Mouse (Mus musculus) MEL (cell line): ENCODE data around the gene Gatad1. TPM values are rescaled to one million over a fixed set of nuclear protein-coding genes. Genes with fewer than 3 reads are reported as not detected.

Source experiments
- DNase-seq: peaks from one replicate; pipeline ENCODE4 v3.0.0; 2011; ENCODE audit warnings: low read depth, low spot score
- H3K27ac ChIP-seq: 2 replicates; pipeline ENCODE4 v1.5.1; 2012; ENCODE audit warnings: low read depth, mild to moderate bottlenecking, control low read depth, low read length, moderate library complexity; ENCODE audit not compliant: control insufficient read depth
- H3K27me3 ChIP-seq, 2 experiments: fragments of 150-350 bp in 1 of 2; sonication (generic) in 1 of 2; 2 replicates each; pipeline ENCODE4 v1.6.1; 2012; ENCODE audit warnings: low read length in 2 of 2, mild to moderate bottlenecking in 2 of 2, improper control_type of control experiment in 1 of 2, moderate library complexity in 1 of 2; ENCODE audit not compliant: insufficient read depth in 2 of 2, control insufficient read depth in 1 of 2
- H3K36me3 ChIP-seq, 2 experiments: 2 replicates each; pipeline ENCODE4 v1.6.1; 2012 to 2014; ENCODE audit warnings: low read length in 2 of 2, improper control_type of control experiment in 1 of 2, inconsistent platforms in 1 of 2, mild to moderate bottlenecking in 1 of 2; ENCODE audit not compliant: insufficient read depth in 2 of 2, control insufficient read depth in 1 of 2
- H3K4me1 ChIP-seq, 2 experiments: fragments of 150-350 bp in 1 of 2; sonication (generic) in 1 of 2; 2 replicates each; pipeline ENCODE4 v1.6.1; 2012; ENCODE audit warnings: low read length in 2 of 2, improper control_type of control experiment in 1 of 2, mild to moderate bottlenecking in 1 of 2; ENCODE audit not compliant: insufficient read depth in 2 of 2, control insufficient read depth in 1 of 2
- H3K4me3 ChIP-seq, 2 experiments: fragments of 150-350 bp in 1 of 2; sonication (generic) in 1 of 2; 2 replicates each; pipeline ENCODE4 v1.5.1; 2012; ENCODE audit warnings: low read depth in 2 of 2, low read length in 2 of 2, mild to moderate bottlenecking in 2 of 2, moderate library complexity in 2 of 2, control low read depth in 1 of 2, improper control_type of control experiment in 1 of 2; ENCODE audit not compliant: control insufficient read depth in 1 of 2, insufficient read depth in 1 of 2
- H3K79me2 ChIP-seq: 2 replicates; pipeline ENCODE4 v1.6.1; 2012; ENCODE audit warnings: mild to moderate bottlenecking, low read length, moderate library complexity; ENCODE audit not compliant: control insufficient read depth, poor library complexity, insufficient read depth
- H3K9ac ChIP-seq: 2 replicates; pipeline ENCODE4 v1.6.1; 2012; ENCODE audit warnings: low read depth, mild to moderate bottlenecking, control low read depth, low read length, moderate library complexity; ENCODE audit not compliant: control insufficient read depth, poor library complexity, severe bottlenecking
- H3K9me3 ChIP-seq: fragments of 150-350 bp; sonication (generic); replicated peaks from 2 replicates; pipeline ENCODE4 v1.6.1; 2012; ENCODE audit warnings: mild to moderate bottlenecking, low read length, improper control_type of control experiment, moderate library complexity; ENCODE audit not compliant: insufficient read depth
- BHLHE40 ChIP-seq: IDR thresholded peaks from 2 replicates; pipeline ENCODE4 v1.6.1; 2012; ENCODE audit warnings: low read depth, mild to moderate bottlenecking, inconsistent platforms, low read length, improper control_type of control experiment, borderline replicate concordance
- CTCF ChIP-seq, 3 experiments: IDR thresholded peaks in 2 of 3; conservative IDR thresholded peaks in 1 of 3; 2 replicates each; pipeline ENCODE4 v1.5.1; 2011 to 2012; ENCODE audit warnings: low read length in 3 of 3, low read depth in 2 of 3, mild to moderate bottlenecking in 2 of 3, improper control_type of control experiment in 1 of 3, inconsistent platforms in 1 of 3, mixed read lengths in 1 of 3, moderate library complexity in 1 of 3; ENCODE audit not compliant: control insufficient read depth in 1 of 3, insufficient read depth in 1 of 3, poor library complexity in 1 of 3, severe bottlenecking in 1 of 3
- E2F4 ChIP-seq: IDR thresholded peaks from 2 replicates; pipeline ENCODE4 v1.6.1; 2011; ENCODE audit warnings: low read depth, low read length, improper control_type of control experiment, borderline replicate concordance
- ELF1 ChIP-seq: IDR thresholded peaks from 2 replicates; pipeline ENCODE4 v1.6.1; 2014; ENCODE audit warnings: low read depth, mild to moderate bottlenecking, inconsistent platforms, low read length, improper control_type of control experiment, moderate library complexity
- EP300 ChIP-seq, 2 experiments: IDR thresholded peaks; 2 replicates each; pipeline ENCODE4 v1.6.1; 2011; ENCODE audit warnings: improper control_type of control experiment in 2 of 2, low read length in 2 of 2, low read depth in 1 of 2, mild to moderate bottlenecking in 1 of 2
- ETS1 ChIP-seq: IDR thresholded peaks from 2 replicates; pipeline ENCODE4 v1.6.1; 2012; ENCODE audit warnings: low read depth, mild to moderate bottlenecking, inconsistent platforms, low read length, improper control_type of control experiment, moderate library complexity
- JUND ChIP-seq: IDR thresholded peaks from 2 replicates; pipeline ENCODE4 v1.6.1; 2011; ENCODE audit warnings: low read depth, mild to moderate bottlenecking, improper control_type of control experiment, low read length
- MAX ChIP-seq: IDR thresholded peaks from 2 replicates; pipeline ENCODE4 v1.6.1; 2011; ENCODE audit warnings: low read length, improper control_type of control experiment
- MYB ChIP-seq: IDR thresholded peaks from 2 replicates; pipeline ENCODE4 v1.6.1; 2011; ENCODE audit warnings: mild to moderate bottlenecking, low read depth, low read length, improper control_type of control experiment
- NELFE ChIP-seq: IDR thresholded peaks from 2 replicates; pipeline ENCODE4 v1.6.1; 2011; ENCODE audit warnings: low read depth, low read length, improper control_type of control experiment
- NRF1 ChIP-seq: IDR thresholded peaks from 2 replicates; pipeline ENCODE4 v1.6.1; 2014; ENCODE audit warnings: low read depth, mild to moderate bottlenecking, inconsistent platforms, low read length, improper control_type of control experiment, moderate library complexity; ENCODE audit not compliant: poor library complexity, insufficient read depth, severe bottlenecking
- POLR2AphosphoS5 ChIP-seq: IDR thresholded peaks from 2 replicates; pipeline ENCODE4 v1.6.1; 2012; ENCODE audit warnings: low read depth, borderline replicate concordance, mild to moderate bottlenecking, inconsistent platforms, low read length, moderate library complexity, mixed read lengths
- RAD21 ChIP-seq: IDR thresholded peaks from 2 replicates; pipeline ENCODE4 v1.6.1; 2011; ENCODE audit warnings: mild to moderate bottlenecking, low read depth, low read length, improper control_type of control experiment
- TAL1 ChIP-seq: IDR thresholded peaks from 2 replicates; pipeline ENCODE4 v1.6.1; 2012; ENCODE audit warnings: mild to moderate bottlenecking, inconsistent platforms, low read length, moderate library complexity, mixed read lengths
- TBP ChIP-seq: IDR thresholded peaks from 2 replicates; pipeline ENCODE4 v1.8.0; 2011; ENCODE audit warnings: low read depth, low read length, improper control_type of control experiment
- TCF12 ChIP-seq: IDR thresholded peaks from 2 replicates; pipeline ENCODE4 v1.6.1; 2014; ENCODE audit warnings: low read depth, mild to moderate bottlenecking, inconsistent platforms, low read length, improper control_type of control experiment, moderate library complexity
- USF1 ChIP-seq: IDR thresholded peaks from 2 replicates; pipeline ENCODE4 v1.6.1; 2014; ENCODE audit warnings: low read depth, mild to moderate bottlenecking, inconsistent platforms, low read length, improper control_type of control experiment, moderate library complexity
- ZC3H11A ChIP-seq: IDR thresholded peaks from 2 replicates; pipeline ENCODE4 v1.6.1; 2012; ENCODE audit warnings: low read depth, mild to moderate bottlenecking, inconsistent platforms, low read length, improper control_type of control experiment
- ZKSCAN1 ChIP-seq: IDR thresholded peaks from 2 replicates; pipeline ENCODE4 v1.6.1; 2012; ENCODE audit warnings: low read depth, mild to moderate bottlenecking, inconsistent platforms, low read length, improper control_type of control experiment, moderate library complexity
- ZMIZ1 ChIP-seq: IDR thresholded peaks from 2 replicates; pipeline ENCODE4 v1.6.1; 2012; ENCODE audit warnings: low read depth, mild to moderate bottlenecking, inconsistent platforms, low read length, improper control_type of control experiment, moderate library complexity
- ZNF384 ChIP-seq: IDR thresholded peaks from 2 replicates; pipeline ENCODE4 v1.6.1; 2012; ENCODE audit warnings: low read depth, mild to moderate bottlenecking, inconsistent platforms, low read length, improper control_type of control experiment
- polyA plus RNA-seq, 2 experiments: library from polyadenylated mRNA; stranded (reverse) in 1 of 2; unstranded in 1 of 2; fragments of >175 nt in 1 of 2; fragments of >200 nt in 1 of 2; gene quantifications; 2 replicates each; pipeline versions ENCODE4 v1.2.1 to v1.2.4; 2012; ENCODE audit warnings: low replicate concordance in 2 of 2, low read depth in 1 of 2; ENCODE audit not compliant: insufficient read length in 2 of 2, insufficient read depth in 1 of 2, missing spikeins in 1 of 2
- total RNA-seq: library from RNA; depleted of rRNA; stranded (reverse); fragments of 300-350 nt; gene quantifications from 2 replicates; pipeline ENCODE4 v1.2.3, GENCODE M21; 2012

Gatad1 gene
- total and polyA plus RNA-seq, 3 experiments, result 119 to 564 (median 186) TPM

GRCm38 (mm10) chr5:3607114-3607513 lies 49.9 kb downstream of the Gatad1 start:
- Histone ChIP-seq H3K4me1 (no peaks in the 10 kb centered on the region), H3K9me3 (no peaks in the 10 kb centered on the region), H3K79me2 (no peaks in the 10 kb centered on the region), H3K36me3 (peaks cover 0 to 1% of the 10 kb centered on the region in 2 experiments; a peak in 1 of 4 replicates), H3K4me3 (no peak overlapping the region), H3K27ac (no peak overlapping the region), H3K27me3 (no peaks in the 10 kb centered on the region), H3K9ac (no peak overlapping the region)
- DNase-seq, result no peak
- no peak for TF ChIP-seq ZNF384
- no peak for TF ChIP-seq NELFE
- TF ChIP-seq NRF1, result no peak
- no peak for TF ChIP-seq E2F4
- TF ChIP-seq CTCF (IDR thresholded peaks at IDR 0.05 in 2 of 3, conservative IDR thresholded peaks at IDR 0.05 in 1 of 3; ENCODE audit: control insufficient read depth in 1 of 3, insufficient read depth in 1 of 3, low read depth in 2 of 3, low read length in 3 of 3, poor library complexity in 1 of 3, severe bottlenecking in 1 of 3), result no peak
- no peak for TF ChIP-seq USF1
- no peak for TF ChIP-seq ELF1
- TF ChIP-seq MAX, result no peak
- no peak for TF ChIP-seq TBP
- no peak for TF ChIP-seq RAD21
- no peak for TF ChIP-seq POLR2AphosphoS5
- no peak for TF ChIP-seq BHLHE40
- no peak for TF ChIP-seq ZC3H11A

GRCm38 (mm10) chr5:3600790-3601189 lies 56.2 kb downstream of the Gatad1 start:
- TF ChIP-seq TAL1, result no peak
- TF ChIP-seq JUND, result no peak
- TF ChIP-seq E2F4, result no peak
- Histone ChIP-seq H3K27ac (no peak overlapping the region), H3K36me3 (peaks cover 0 to 3% of the 10 kb centered on the region in 2 experiments; a peak in 3 of 4 replicates), H3K79me2 (peaks cover 3% of the 10 kb centered on the region), H3K9ac (no peak overlapping the region), H3K27me3 (no peaks in the 10 kb centered on the region), H3K4me3 (no peak overlapping the region), H3K4me1 (peaks cover 0 to 2% of the 10 kb centered on the region in 2 experiments; a peak in 1 of 4 replicates), H3K9me3 (no peaks in the 10 kb centered on the region)
- no peak for DNase-seq

- Histone ChIP-seq H3K9ac (no peak overlapping the region), H3K27me3 (no peaks in the 10 kb centered on the region), H3K36me3 (peaks cover 0 to 3% of the 10 kb centered on the region in 2 experiments; a peak in 3 of 4 replicates), H3K4me3 (no peak overlapping the region), H3K9me3 (no peaks in the 10 kb centered on the region), H3K4me1 (peaks cover 0 to 2% of the 10 kb centered on the region in 2 experiments; a peak in 1 of 4 replicates), H3K27ac (no peak overlapping the region), H3K79me2 (peaks cover 7% of the 10 kb centered on the region)
- TF ChIP-seq MYB (no peak), ZKSCAN1 (no peak), ZMIZ1 (no peak), EP300 (IDR thresholded peaks at IDR 0.05; ENCODE audit: low read depth in 1 of 2, low read length in 2 of 2) (no peak), ETS1 (no peak), TCF12 (no peak), TBP (no peak)
- DNase-seq, result no peak
Measured at GRCm38 (mm10) chr5:3600298-3600697, 56.7 kb downstream of the Gatad1 start.
